Mouse (Mus musculus): ENCODE results near the gene Thrb. TPM values are rescaled to one million over a fixed set of nuclear protein-coding genes. Genes with fewer than 3 reads are reported as not detected.
A peak's percentile ranks its signal among the peaks of the same experiment; 100 is the strongest.

Gene Thrb
- polyA plus RNA-seq, 1 experiment = 11.2 TPM

- Histone ChIP-seq H3K36me3 (ENCODE audit: control insufficient read depth, insufficient read depth, low read length) (no peaks in the 10 kb centered on the region; the same call in 1 of the 2 replicates), H3K27me3 (replicated peaks; ENCODE audit: control insufficient read depth, insufficient read depth, low read length) (no peaks in the 10 kb centered on the region), H3K4me1 (ENCODE audit: control insufficient read depth, insufficient read depth, low read length) (no peaks in the 10 kb centered on the region), H3K27ac (ENCODE audit: insufficient read depth, low read depth, low read length) (no peak overlapping the region), H3K4me3 (ENCODE audit: insufficient read depth, low read depth, low read length) (no peak overlapping the region)
- DNase-seq = no peak
- TF ChIP-seq POLR2A (IDR thresholded peaks at IDR 0.05; ENCODE audit: low read depth, low read length) = no peak
- no peak for TF ChIP-seq CTCF (conservative IDR thresholded peaks at IDR 0.05; ENCODE audit: insufficient read depth, insufficient read length, low read depth, low read length)
- 84% methylated on average over 5 of the region's 5 CpGs for WGBS
Observed at GRCm38 (mm10) chr14:18016604-18017003, 356.5 kb downstream of the Thrb start.

- no peaks in the 10 kb centered on the region; the same call in 1 of the 2 replicates for H3K36me3 ChIP-seq (ENCODE audit: control insufficient read depth, insufficient read depth, low read length)
- H3K4me3 ChIP-seq (ENCODE audit: insufficient read depth, low read depth, low read length) = no peak overlapping the region
- no peaks in the 10 kb centered on the region for H3K27me3 ChIP-seq (replicated peaks; ENCODE audit: control insufficient read depth, insufficient read depth, low read length)
- no peak for DNase-seq
- H3K4me1 ChIP-seq (ENCODE audit: control insufficient read depth, insufficient read depth, low read length) = no peaks in the 10 kb centered on the region
- TF ChIP-seq CTCF (conservative IDR thresholded peaks at IDR 0.05; ENCODE audit: insufficient read depth, insufficient read length, low read depth, low read length) (no peak), POLR2A (IDR thresholded peaks at IDR 0.05; ENCODE audit: low read depth, low read length) (no peak)
- 89% methylated on average over 4 of the region's 4 CpGs for WGBS
- H3K27ac ChIP-seq (ENCODE audit: insufficient read depth, low read depth, low read length) = no peak overlapping the region
Observed at GRCm38 (mm10) chr14:18020128-18020527, 360.1 kb downstream of the Thrb start.

- Histone ChIP-seq H3K27me3 (replicated peaks; ENCODE audit: control insufficient read depth, insufficient read depth, low read length) (no peaks in the 10 kb centered on the region), H3K4me1 (ENCODE audit: control insufficient read depth, insufficient read depth, low read length) (no peaks in the 10 kb centered on the region), H3K4me3 (ENCODE audit: insufficient read depth, low read depth, low read length) (no peak overlapping the region), H3K27ac (ENCODE audit: insufficient read depth, low read depth, low read length) (no peak overlapping the region), H3K36me3 (ENCODE audit: control insufficient read depth, insufficient read depth, low read length) (no peaks in the 10 kb centered on the region; the same call in 1 of the 2 replicates)
- TF ChIP-seq CTCF (conservative IDR thresholded peaks at IDR 0.05; ENCODE audit: insufficient read depth, insufficient read length, low read depth, low read length) (no peak), POLR2A (IDR thresholded peaks at IDR 0.05; ENCODE audit: low read depth, low read length) (no peak)
- DNase-seq = no peak
- WGBS = 80% methylated on average over 3 of the region's 3 CpGs
Observed at GRCm38 (mm10) chr14:18020636-18021035, 360.6 kb downstream of the Thrb start.

- DNase-seq = peak; percentile 38
- no peak for TF ChIP-seq CTCF (conservative IDR thresholded peaks at IDR 0.05; ENCODE audit: insufficient read depth, insufficient read length, low read depth, low read length)
- TF ChIP-seq POLR2A (IDR thresholded peaks at IDR 0.05; ENCODE audit: low read depth, low read length) = no peak
- H3K4me1 ChIP-seq (ENCODE audit: control insufficient read depth, insufficient read depth, low read length) = no peaks in the 10 kb centered on the region
- no peaks in the 10 kb centered on the region; the same call in 1 of the 2 replicates for H3K36me3 ChIP-seq (ENCODE audit: control insufficient read depth, insufficient read depth, low read length)
- H3K27ac ChIP-seq (ENCODE audit: insufficient read depth, low read depth, low read length) = no peak overlapping the region
- 42% methylated on average over 2 of the region's 2 CpGs for WGBS
- no peaks in the 10 kb centered on the region for H3K27me3 ChIP-seq (replicated peaks; ENCODE audit: control insufficient read depth, insufficient read depth, low read length)
- no peak overlapping the region for H3K4me3 ChIP-seq (ENCODE audit: insufficient read depth, low read depth, low read length)
Observed at GRCm38 (mm10) chr14:18021726-18022125, 361.7 kb downstream of the Thrb start.

GRCm38 (mm10) chr14:18022351-18022750 lies 362.3 kb downstream of the Thrb start:
- no peaks in the 10 kb centered on the region; the same call in 1 of the 2 replicates for H3K36me3 ChIP-seq (ENCODE audit: control insufficient read depth, insufficient read depth, low read length)
- no peaks in the 10 kb centered on the region for H3K27me3 ChIP-seq (replicated peaks; ENCODE audit: control insufficient read depth, insufficient read depth, low read length)
- no peaks in the 10 kb centered on the region for H3K4me1 ChIP-seq (ENCODE audit: control insufficient read depth, insufficient read depth, low read length)
- no peak for TF ChIP-seq CTCF (conservative IDR thresholded peaks at IDR 0.05; ENCODE audit: insufficient read depth, insufficient read length, low read depth, low read length)
- TF ChIP-seq POLR2A (IDR thresholded peaks at IDR 0.05; ENCODE audit: low read depth, low read length) = no peak
- H3K27ac ChIP-seq (ENCODE audit: insufficient read depth, low read depth, low read length) = no peak overlapping the region
- no peak overlapping the region for H3K4me3 ChIP-seq (ENCODE audit: insufficient read depth, low read depth, low read length)
- DNase-seq = no peak

GRCm38 (mm10) chr14:18027867-18028266 lies 367.8 kb downstream of the Thrb start:
- TF ChIP-seq POLR2A (IDR thresholded peaks at IDR 0.05; ENCODE audit: low read depth, low read length) (no peak), CTCF (conservative IDR thresholded peaks at IDR 0.05; ENCODE audit: insufficient read depth, insufficient read length, low read depth, low read length) (no peak)
- Histone ChIP-seq H3K4me3 (ENCODE audit: insufficient read depth, low read depth, low read length) (no peak overlapping the region), H3K36me3 (ENCODE audit: control insufficient read depth, insufficient read depth, low read length) (no peaks in the 10 kb centered on the region), H3K27ac (ENCODE audit: insufficient read depth, low read depth, low read length) (no peak overlapping the region), H3K4me1 (ENCODE audit: control insufficient read depth, insufficient read depth, low read length) (no peaks in the 10 kb centered on the region), H3K27me3 (replicated peaks; ENCODE audit: control insufficient read depth, insufficient read depth, low read length) (no peaks in the 10 kb centered on the region)
- 95% methylated on average over 1 of the region's 1 CpGs for WGBS
- DNase-seq = no peak

GRCm38 (mm10) chr14:18029181-18029932 lies 369.3 kb downstream of the Thrb start:
- no peak for DNase-seq
- no peak for TF ChIP-seq POLR2A (IDR thresholded peaks at IDR 0.05; ENCODE audit: low read depth, low read length)
- no peak for TF ChIP-seq CTCF (conservative IDR thresholded peaks at IDR 0.05; ENCODE audit: insufficient read depth, insufficient read length, low read depth, low read length)
- Histone ChIP-seq H3K4me3 (ENCODE audit: insufficient read depth, low read depth, low read length) (no peak overlapping the region), H3K36me3 (ENCODE audit: control insufficient read depth, insufficient read depth, low read length) (no peaks in the 10 kb centered on the region), H3K27me3 (replicated peaks; ENCODE audit: control insufficient read depth, insufficient read depth, low read length) (no peaks in the 10 kb centered on the region), H3K27ac (ENCODE audit: insufficient read depth, low read depth, low read length) (no peak overlapping the region), H3K4me1 (ENCODE audit: control insufficient read depth, insufficient read depth, low read length) (no peaks in the 10 kb centered on the region)
- 53% methylated on average over 2 of the region's 2 CpGs for WGBS
